Mouse (Mus musculus): ENCODE results near the gene Slc39a9.

DNA sequence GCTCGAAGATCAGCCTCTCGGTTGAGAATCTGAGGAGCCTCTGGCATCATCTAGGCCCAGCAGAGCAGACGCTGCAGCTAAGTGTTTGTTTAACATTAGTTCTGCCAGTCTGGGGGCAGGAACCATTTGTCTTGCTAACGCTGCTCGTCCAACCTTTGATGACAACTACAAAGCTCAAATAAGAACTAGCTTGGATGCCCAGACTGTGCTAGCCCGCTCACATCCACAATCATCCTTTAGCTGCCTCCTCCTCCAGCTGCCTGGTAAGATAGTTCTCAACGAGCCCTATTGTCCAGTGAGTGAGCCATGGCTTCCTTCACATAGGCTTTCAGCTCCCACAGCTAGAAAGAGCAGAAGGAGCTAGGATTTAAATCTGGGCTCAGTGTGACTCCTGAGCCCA, 45.4 kb upstream of the Slc39a9 start:
- no peak for TF ChIP-seq CTCF (IDR thresholded peaks at IDR 0.05; ENCODE audit: extremely low read depth, insufficient read depth, low read length)
- no peak for TF ChIP-seq POLR2A (IDR thresholded peaks at IDR 0.05; ENCODE audit: extremely low read depth, insufficient read depth, low read length)
